Mouse (Mus musculus): Measurements from ENCODE around the gene Mcf2l.

Gene Mcf2l

GRCm38 (mm10) chr8:12994468-12994867 is 120.9 kb downstream of the Mcf2l start:
- DNase-seq (ENCODE audit: low spot score in 2 of 2), result no peak

GRCm38 (mm10) chr8:12995481-12995880 is 121.9 kb downstream of the Mcf2l start:
- DNase-seq (ENCODE audit: low spot score in 2 of 2), result no peak

GRCm38 (mm10) chr8:12996831-12997275 is 123.2 kb downstream of the Mcf2l start:
- DNase-seq (ENCODE audit: low spot score in 2 of 2), result peak; percentile 25 to 33

- no peak for DNase-seq (ENCODE audit: low spot score in 2 of 2)
Observed at GRCm38 (mm10) chr8:12998331-12998730, 124.7 kb downstream of the Mcf2l start.

- DNase-seq (ENCODE audit: low spot score in 2 of 2), result no peak
Observed at GRCm38 (mm10) chr8:12999793-13000192, 126.2 kb downstream of the Mcf2l start.

- DNase-seq (ENCODE audit: low spot score in 2 of 2), result no peak
Observed at GRCm38 (mm10) chr8:13007458-13007857, 133.9 kb downstream of the Mcf2l start.

GRCm38 (mm10) chr8:13010313-13010712 is 136.7 kb downstream of the Mcf2l start:
- DNase-seq (ENCODE audit: low spot score in 2 of 2), result no peak

GRCm38 (mm10) chr8:13019560-13019959 is 146.0 kb downstream of the Mcf2l start:
- no peak for DNase-seq (ENCODE audit: low spot score in 2 of 2)

- DNase-seq (ENCODE audit: low spot score in 2 of 2), result no peak
Observed at GRCm38 (mm10) chr8:13021830-13022229, 148.2 kb downstream of the Mcf2l start.

- DNase-seq (ENCODE audit: low spot score in 2 of 2), result no peak
Observed at GRCm38 (mm10) chr8:13025487-13026224, 152.1 kb downstream of the Mcf2l start, which contains the start of gene F7. Gene F7, plus strand, starts transcription at chr8:13026034.

GRCm38 (mm10) chr8:13027615-13028014 is 154.0 kb downstream of the Mcf2l start:
- no peak for DNase-seq (ENCODE audit: low spot score in 2 of 2)

GRCm38 (mm10) chr8:13028482-13028881 is 154.9 kb downstream of the Mcf2l start:
- no peak for DNase-seq (ENCODE audit: low spot score in 2 of 2)

- no peak for DNase-seq (ENCODE audit: low spot score in 2 of 2)
Observed at GRCm38 (mm10) chr8:13036346-13036812, 162.8 kb downstream of the Mcf2l start.

GRCm38 (mm10) chr8:13037015-13037414 is 163.4 kb downstream of the Mcf2l start, which contains the start of gene F10:
Gene F10, plus strand, starts transcription at chr8:13037308.
- DNase-seq (ENCODE audit: low spot score in 2 of 2), result no peak

GRCm38 (mm10) chr8:13037569-13037968 is 164.0 kb downstream of the Mcf2l start:
- no peak for DNase-seq (ENCODE audit: low spot score in 2 of 2)

GRCm38 (mm10) chr8:13039054-13039453 is 165.4 kb downstream of the Mcf2l start:
- DNase-seq (ENCODE audit: low spot score in 2 of 2), result no peak

- no peak for DNase-seq (ENCODE audit: low spot score in 2 of 2)
Observed at GRCm38 (mm10) chr8:13041459-13041858, 167.9 kb downstream of the Mcf2l start.

GRCm38 (mm10) chr8:13047652-13048051 is 174.0 kb downstream of the Mcf2l start:
- no peak for DNase-seq (ENCODE audit: low spot score in 2 of 2)

- no peak for DNase-seq (ENCODE audit: low spot score in 2 of 2)
Observed at GRCm38 (mm10) chr8:13050550-13050949, 176.9 kb downstream of the Mcf2l start.

- DNase-seq (ENCODE audit: low spot score in 2 of 2), result no peak
Observed at GRCm38 (mm10) chr8:13057351-13057750, 183.7 kb downstream of the Mcf2l start.

- DNase-seq (ENCODE audit: low spot score in 2 of 2), result no peak
Observed at GRCm38 (mm10) chr8:13060441-13061150, 187.0 kb downstream of the Mcf2l start, which contains the start of gene Proz. Gene Proz, plus strand, starts transcription at chr8:13060914.

GRCm38 (mm10) chr8:13063112-13063511 is 189.5 kb downstream of the Mcf2l start:
- no peak for DNase-seq (ENCODE audit: low spot score in 2 of 2)
